Mouse (Mus musculus): ENCODE results near the gene Dclk2. TPM values are rescaled to one million over a fixed set of nuclear protein-coding genes. Genes with fewer than 3 reads are reported as not detected.

Dclk2 gene
- total RNA-seq, 2 experiments from 2014 or later = 1.8 to 2.5 TPM

Other genes starting within 250 kb of the Dclk2 start
- 1 to 10 TPM; 5.9 to 6.7 TPM for gene Cd1d1, start 78.6 kb upstream of the Dclk2 start, total RNA-seq (2021)